Mouse (Mus musculus) heart, postnatal 14 days (tissue): Measurements from ENCODE around the gene Rps25. TPM values are rescaled to one million over a fixed set of nuclear protein-coding genes. Genes with fewer than 3 reads are reported as not detected.
A peak's percentile ranks its signal among the peaks of the same experiment; 100 is the strongest.
"Not testable (repeated sequence)": the region's sequence is repeated elsewhere in the genome, so short reads cannot be mapped to it uniquely, and the experiment has no call there.

ENCODE experiments used
- DNase-seq, 2 experiments: peaks; one replicate each; pipeline ENCODE4 v3.0.0; 2021 to 2022
- intact Hi-C: fragments of 180-260 bp; cut with DNase I; formaldehyde crosslinking; loops from one replicate; pipeline ENCODE4 v1.15.1; 2025
- total RNA-seq, 2 experiments: library from RNA; stranded (reverse); gene quantifications; 2 replicates each; pipeline ENCODE4 v1.2.3; 2021

Gene Rps25
- total RNA-seq, 2 experiments from 2014 or later: 728 to 854 TPM

DNA sequence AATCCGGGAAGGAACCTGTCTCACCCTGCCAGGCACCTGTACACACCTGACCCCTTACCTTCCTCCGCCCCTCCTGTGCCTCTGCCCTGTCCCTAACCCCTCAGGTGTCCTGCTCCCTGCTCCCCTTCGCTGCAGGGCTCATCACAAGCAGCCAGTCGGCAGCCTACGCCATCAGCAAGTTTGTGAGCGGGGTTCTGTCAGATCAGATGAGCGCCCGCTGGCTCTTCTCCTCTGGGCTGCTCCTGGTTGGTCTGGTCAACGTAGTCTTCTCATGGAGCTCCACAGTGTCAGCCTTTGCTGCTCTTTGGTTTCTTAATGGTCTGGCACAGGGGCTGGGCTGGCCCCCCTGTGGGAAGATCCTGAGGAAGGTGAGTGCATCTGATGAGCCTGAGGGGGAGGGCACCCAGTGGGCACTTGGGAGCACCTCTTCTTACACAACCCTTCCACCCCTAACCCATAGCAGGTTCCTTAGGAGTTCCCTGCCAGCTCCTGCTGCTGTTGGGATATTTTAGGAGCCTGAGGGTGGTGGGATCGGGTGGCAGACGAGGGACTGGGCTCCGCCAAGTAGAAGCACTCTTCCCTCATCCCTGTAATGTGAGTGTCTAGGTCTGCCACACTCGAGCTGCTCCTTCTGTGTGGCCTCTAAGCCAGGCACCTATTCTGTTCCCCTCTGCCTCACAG, 7.7 kb upstream of the Rps25 start:
- DNase-seq: no peak
- intact Hi-C loops: no loop called here

DNA sequence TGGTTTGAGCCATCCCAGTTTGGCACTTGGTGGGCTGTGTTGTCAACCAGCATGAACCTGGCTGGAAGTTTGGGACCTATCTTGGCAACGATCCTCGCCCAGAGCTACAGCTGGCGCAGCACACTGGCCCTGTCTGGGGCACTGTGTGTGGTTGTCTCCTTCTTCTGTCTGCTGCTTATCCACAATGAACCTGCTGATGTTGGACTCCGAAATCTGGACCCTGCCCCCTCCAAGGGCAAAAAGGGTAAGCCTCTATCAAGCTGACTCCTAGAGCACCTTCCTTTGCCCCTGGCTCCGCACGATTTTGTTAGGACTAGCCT, 7.2 kb upstream of the Rps25 start:
- peak; percentile 35 to 49 for DNase-seq

DNA sequence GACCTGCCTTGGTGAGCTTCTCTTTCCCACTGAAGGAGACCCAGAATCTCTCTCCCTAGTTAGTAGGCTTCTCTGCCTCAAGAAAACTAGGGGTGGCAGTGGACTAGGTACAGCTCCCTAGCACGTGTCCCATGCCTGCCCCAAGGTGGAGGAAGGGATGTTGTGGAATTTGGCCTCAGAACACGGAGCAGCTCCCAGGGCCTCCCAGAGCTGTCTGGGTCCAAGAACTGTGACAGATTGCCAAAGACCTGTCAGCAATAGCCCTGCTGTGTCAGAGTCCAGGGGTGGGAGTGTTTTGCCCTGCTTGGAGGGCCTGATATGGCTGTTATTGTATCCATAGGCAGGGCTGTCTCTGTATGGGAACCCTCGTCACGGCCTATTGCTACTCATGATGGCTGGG, 5.9 kb upstream of the Rps25 start:
- intact Hi-C loops: no loop called here
- peak; percentile 43 to 64 for DNase-seq

More for the DNA sequence above, 7.2 kb upstream of the Rps25 start:
- intact Hi-C loops: no loop called here

DNA sequence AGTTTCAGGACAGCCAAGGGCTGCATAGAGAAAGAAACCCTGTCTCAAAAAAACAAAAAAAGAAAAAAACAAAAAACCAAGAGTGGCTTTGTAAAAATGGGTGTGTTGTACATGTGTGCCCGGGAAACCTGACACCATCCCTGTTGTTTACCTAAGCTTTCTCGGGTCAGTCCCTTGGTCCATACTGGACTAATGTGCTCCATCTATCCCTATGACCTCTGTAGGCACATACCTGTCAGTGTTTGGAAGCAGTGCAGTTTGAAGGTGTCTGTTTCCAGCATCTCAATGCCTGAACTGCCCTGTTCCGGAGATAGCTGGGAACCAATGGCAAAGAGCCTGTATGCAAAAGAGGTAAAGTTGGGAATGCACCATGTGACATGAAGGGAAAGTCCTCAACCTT, 1.9 kb upstream of the Rps25 start:
- no peak for DNase-seq
- intact Hi-C loops: no loop called here

DNA sequence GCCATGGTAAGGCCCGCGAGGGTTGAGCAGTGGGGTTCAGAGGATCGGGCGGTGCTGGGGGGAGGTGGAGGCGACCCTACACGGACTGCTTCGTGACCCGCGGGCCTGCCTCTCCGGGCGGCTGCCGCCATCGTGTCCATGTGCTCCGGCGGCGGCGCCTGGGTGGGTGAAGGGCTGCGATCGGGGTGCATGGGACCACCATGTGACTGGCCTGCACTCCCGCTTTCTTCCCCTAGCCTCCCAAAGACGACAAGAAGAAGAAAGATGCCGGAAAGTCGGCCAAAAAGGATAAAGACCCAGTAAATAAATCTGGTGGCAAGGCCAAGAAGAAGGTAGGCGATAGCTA, 786 bp downstream of the Rps25 start:
- DNase-seq: no peak
- intact Hi-C loops: no loop called here

DNA sequence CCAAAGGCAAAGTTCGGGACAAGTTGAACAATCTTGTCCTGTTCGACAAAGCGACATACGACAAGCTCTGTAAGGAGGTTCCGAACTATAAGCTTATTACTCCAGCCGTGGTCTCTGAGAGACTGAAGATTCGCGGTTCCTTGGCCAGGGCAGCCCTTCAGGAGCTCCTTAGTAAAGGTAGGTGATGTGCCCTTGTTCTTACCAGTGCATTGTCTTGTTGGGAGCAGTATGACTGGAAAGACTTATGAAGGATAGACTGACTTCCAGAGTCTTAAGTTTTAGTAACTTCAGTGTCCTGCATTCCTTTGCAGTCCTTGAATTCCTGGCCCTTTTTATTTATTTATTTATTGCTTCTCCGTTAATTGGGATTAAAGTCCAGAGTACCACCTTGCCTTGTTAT, 1.8 kb downstream of the Rps25 start:
- intact Hi-C loops, DNase-seq: not testable (repeated sequence)

DNA sequence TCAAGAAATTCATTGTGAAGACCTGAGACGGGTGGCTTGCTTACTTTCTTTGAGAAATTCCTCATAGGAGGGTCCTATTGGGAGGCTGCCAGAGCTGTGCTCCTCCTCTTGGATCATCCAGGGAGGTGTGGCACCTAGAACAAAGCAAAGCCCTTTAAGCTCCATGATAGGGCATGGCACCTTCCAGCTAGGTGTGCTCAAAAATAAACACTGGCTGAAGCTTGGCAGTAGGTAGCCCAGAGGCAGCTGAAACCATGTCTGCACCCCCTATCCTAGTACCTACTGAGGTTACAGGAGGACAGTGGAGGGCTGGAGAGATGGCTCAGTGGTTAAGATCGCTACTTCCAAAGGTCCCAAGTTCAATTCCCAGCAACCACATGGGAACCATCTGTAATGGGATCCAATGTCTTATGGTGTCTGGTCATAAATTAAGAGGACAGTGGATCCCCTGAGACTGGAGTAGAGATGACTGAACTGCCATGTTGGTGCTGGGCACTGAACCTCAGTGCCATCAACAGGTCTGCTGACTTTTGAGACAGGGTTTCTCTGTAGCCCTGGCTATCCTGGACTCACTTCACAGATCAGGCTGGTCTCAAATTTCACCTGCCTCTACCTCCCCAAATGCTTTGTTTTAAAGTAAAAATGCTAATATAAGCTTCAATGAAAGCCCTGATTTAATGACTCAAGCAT, 3.9 kb downstream of the Rps25 start:
- DNase-seq: no peak
- intact Hi-C loops: no loop called here

DNA sequence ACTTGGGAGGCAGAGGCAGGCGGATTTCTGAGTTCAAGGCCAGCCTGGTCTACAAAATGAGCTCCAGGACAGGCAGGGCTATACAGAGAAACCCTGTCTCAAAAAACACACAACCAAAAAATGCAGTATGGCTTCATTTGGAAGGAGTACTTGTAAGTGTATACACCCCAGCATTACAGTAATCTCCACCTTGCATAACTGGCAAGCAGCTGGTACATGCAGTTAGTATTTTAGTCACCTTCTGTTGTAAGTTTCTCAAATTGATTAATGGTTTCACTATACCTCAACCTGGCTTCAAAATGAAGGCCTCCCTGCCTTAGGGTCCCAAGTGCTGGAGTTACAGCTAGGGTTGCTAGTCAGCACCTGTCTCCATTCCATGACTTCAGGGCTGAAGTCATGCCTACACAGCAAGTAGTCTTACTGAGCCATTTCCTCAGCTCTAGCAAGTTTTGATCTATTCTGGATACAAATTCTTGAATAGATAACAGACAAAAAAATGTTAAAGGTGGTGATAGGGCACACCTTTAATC, 4.7 kb downstream of the Rps25 start:
- DNase-seq: no peak
- intact Hi-C loops: no loop called here

DNA sequence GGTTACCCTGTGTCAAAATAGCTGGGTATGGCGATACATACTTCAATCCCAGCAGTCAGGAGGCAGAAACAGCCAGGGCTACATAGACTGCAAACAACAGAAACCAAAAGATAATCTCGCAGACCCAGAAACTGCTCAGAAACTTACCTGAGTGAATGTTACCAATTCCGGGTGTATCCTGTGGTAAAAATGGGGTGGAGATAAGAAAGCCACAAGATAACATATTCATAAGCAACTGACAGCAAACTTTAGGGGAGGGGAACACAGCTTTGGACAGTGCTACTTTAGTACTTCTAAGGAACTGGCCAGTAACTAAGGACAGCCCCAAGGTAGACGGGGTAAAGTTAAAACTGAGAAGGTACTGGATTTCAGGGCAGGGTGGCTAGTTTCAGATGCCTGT, 5.4 kb downstream of the Rps25 start:
- intact Hi-C loops: no loop called here

DNA sequence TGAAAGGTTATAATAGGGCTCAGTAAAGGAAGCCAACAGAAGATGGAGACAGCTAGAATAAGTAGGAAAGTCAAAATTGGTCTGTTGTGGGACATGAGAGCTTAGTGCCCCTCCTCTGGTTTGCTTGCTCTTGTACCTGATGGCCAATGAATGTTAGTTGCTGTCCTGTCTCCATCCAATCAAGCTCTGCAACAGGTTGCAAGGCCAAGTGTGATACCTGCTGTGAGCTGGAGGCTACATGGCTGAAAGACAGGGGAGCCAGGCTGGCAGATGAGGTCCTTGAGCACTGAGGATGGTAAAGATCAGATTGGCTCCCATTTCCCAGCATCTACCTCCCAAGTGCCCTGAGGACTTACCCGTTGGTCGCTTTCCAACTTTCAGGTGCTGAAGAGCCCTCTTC, 5.8 kb downstream of the Rps25 start:
- no peak for DNase-seq
- intact Hi-C loops: no loop called here

More for the DNA sequence above, 5.4 kb downstream of the Rps25 start:
- no peak for DNase-seq

DNA sequence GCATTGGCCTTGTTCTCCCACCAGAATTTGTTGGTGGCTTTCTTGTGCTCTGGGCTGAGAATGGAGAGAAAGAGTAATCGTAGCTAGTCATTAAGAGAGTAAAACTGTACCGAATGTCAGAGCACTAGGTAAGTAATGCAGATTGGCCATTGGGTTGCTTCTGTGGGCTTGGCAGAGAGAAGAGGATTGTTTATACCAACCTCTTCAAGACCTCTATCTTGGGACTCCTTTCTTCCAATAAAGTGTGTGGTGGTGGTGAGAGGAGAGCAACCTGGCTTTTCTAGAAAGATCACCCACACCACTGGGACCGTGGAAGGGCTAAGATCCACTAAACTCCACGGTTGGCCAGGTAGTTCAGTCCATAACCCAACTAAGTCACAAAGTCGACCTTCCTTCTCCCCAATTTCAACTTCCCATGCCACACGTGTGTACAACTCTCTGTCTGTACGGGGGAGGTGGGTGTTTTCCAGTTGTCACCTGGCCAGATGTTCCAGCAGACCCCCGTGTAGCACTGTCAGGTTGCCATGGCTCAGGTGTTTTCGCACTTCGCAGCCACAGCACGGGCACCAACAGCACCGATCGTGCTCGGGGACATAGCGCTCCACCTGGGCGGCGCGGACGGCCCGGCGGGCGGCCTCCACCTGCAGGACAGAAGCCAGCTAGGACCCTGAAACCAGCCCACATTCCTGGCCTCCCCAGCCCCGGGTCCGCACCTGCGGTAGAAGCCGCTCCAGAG, 10.4 kb downstream of the Rps25 start:
- intact Hi-C loops: no loop called here
- no peak for DNase-seq

DNA sequence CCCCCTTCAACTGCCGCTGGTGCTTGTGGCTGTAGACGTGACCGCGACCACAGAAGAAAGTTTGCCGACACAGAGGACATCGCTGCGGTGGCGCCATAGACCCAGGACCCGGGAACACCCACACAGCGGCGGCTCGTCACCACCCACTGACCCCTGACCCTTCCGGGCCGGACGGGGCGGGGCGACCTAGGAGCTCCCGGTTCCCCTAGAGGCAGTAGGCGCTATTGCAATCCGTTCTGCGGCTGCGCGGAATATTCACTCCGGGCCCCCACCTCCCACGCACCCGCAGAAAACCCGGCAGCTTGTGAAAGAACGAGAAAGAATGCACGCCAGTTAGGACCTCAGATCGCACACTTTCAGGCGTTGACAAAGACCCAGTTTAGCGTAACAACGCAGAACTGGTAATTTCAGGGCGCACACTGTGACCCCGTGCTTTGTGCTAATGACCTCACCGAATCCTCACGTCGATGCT, 11.0 kb downstream of the Rps25 start:
- intact Hi-C loops: no loop called here
- DNase-seq: peak; percentile 95 to 98

DNA sequence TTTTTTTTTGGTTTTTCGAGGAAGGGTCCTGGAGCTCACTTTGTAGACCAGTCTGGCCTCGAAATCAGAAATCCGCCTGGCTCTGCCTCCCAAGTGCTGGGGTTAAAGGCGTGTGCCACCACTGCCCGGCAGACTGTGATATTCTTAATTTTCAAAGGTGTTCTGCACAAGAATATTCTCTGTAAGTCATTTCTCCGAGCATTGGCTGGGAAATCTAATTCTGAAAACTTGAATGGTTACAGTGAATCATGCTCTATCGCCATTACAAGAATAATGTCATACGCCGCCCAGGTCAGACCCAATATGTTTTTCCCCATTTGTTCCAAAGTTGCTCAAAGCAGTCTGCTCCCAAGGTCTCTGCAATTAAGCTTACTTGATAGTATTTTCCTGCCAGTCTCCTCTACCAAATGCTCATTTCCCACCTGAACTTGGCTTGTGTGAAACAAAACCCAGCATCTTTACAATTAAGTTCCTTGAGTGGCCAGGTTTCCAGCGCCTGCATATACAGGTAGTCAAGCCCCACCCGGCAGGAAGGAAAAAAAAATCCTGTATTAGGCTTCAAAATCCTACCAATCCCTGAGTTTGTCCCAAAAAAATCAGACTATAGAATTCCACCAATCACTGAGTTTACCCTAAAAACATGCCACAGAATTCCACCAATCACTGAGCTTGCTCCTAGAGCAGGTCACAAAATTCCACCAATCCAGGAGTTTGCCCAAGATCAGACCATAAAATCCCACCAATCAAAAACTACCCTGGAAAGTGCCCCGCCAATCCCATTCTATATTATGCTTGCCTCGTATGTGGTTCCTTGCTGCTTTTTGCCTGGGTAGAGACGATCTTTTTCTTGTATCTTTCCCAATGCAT, 11.8 kb downstream of the Rps25 start, which contains the start of gene Ccdc84:
TSS of gene Ccdc84 (minus strand) at position 51 of the 867 bp plus-strand sequence.
- intact Hi-C loops: no loop called here
- DNase-seq: no peak

DNA sequence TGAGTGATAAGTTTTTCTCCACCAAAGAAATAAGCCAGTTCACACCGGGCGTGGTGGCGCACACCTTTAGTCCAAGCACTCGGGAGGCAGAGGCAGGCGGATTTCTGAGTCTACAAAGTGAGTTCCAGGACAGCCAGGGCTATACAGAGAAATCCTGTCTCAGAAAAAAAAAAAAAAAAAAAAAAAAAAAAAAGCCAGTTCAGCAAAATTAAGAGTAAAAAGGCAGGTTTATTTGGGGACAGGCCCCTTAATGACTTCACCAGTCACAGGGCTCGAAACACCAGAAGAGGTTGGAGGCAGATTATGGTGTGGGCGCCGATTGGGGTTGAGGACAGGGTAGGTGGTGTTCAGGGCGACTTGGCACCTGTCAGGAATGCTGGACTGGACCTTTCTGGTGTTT, 12.8 kb downstream of the Rps25 start:
- intact Hi-C loops, DNase-seq: not testable (repeated sequence)

DNA sequence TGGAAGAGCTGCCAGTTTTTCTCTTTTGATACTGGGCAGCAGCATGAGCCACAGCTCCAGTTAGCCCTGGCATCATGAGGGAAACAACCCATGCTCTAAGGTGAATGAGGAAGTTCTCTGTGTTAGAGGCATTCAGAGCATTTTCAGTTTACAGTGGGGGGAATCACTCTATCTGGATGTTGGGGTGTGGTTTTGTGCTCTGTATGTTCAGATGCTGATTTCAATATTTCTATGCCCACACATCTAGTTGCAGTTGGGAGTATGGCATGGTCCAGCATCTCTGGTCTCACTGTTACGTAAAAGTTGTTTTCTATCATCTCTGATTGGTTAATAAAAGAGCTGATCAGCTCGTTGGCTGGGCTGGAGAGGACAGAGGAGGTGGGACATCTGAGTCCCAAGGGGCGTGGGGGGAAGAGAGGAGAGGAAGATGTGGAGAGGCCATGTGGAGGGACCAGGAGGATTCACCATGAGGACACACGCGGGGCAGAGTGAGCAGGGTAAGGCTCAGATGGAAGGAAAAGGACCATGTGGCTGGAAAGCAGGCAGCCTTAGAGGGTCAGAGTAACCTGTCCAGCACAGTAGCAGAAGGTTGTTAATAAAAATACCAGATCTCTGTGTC, 13.4 kb downstream of the Rps25 start:
- no peak for DNase-seq
- intact Hi-C loops: no loop called here

DNA sequence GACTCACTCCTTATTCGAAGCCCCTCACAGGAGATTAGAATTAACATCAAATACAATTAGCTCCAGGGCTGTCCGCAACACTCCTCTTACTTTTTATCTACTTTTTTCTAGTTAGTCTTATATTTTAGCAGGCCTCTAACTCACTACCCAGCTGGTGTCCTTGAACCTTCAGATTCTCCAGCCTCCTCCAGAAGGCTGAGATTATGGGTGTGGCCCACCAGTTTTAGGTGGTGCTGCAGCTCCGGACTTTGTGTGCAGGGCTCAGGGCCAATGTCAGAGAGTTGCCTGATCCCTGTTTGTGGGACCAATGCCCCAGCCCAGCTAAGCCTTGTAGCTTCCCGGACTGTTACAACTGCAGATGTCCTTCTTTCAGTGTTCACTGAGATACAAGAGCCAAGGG, 16.6 kb downstream of the Rps25 start:
- intact Hi-C loops: no loop called here
- DNase-seq: no peak

DNA sequence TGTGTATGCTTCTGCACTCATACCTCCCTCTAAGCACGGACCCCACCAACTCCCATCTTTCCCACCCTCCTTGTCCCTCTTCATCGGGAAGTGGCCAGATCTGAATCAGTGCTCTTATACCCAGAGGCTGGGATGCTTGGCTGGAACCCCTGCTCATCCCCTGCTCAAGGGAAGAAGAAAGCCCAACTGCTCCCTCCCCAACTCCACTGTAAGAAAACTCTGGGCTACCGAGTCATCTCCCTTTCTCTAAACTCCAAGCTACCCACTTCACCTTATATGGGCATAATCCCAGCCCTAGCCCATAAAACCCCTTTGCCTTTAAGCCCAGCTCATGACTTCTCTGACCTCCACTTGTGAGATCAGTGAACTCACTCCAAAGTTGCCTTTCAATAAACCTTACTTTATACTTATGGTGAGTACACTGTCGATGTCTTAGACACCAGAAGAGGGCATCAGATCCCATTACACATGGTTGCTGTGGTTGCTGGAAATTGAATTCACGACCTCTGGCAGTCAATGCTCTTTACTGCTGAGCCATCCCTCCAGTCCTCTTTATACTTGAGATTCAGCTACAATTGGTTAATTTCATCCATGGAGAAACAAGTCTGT, 25.7 kb downstream of the Rps25 start:
- no peak for DNase-seq
- intact Hi-C loops: no loop called here

DNA sequence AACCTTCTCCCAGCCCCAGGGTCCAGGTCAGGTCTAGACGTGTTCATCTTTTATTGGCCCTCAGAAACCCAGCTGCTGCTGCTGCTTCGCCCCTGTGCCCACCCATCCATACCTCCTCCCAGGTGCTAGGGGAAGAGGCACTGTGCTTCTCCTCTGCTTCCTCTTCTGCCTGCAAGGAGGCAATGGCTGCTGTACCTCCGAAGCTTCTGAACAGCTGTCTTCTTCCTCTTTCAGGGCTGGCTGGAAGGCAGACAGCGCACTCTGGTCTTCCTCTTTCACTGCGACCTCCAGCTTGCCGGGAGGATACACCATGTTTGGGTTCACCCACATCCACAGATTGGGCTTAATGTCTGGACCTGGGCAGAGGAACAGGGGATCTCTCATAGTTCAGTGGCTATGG, 28.8 kb downstream of the Rps25 start:
- intact Hi-C loops: no loop called here

DNA sequence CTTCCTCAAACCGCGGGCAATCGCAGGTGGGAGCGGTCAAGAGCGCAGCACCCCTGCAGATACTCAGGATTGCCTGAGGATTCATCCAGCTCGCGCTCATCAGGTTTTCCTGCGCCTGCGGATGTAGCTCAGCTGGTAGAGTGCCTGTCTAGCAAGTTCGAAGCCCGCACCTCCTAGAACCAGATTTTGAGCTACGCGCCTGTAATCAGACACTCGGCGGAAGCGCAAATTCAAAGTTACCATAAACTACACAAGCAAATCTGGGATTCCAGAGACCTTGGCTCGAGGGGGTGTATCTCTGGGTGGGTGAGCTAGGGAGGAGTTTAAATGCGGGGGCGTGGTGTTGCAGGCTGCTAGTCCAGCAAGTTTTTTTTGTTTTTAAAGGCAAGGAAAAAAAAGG, 34.0 kb downstream of the Rps25 start, which contains the start of gene Foxr1:
TSS of gene Foxr1 (minus strand) at position 176 of the 400 bp plus-strand sequence.
- intact Hi-C loops: no loop called here
- no peak for DNase-seq

More for the DNA sequence above, 28.8 kb downstream of the Rps25 start:
- no peak for DNase-seq
